Mouse (Mus musculus) kidney, adult 2 months (tissue): Measurements from ENCODE around the gene Nans. TPM values are rescaled to one million over a fixed set of nuclear protein-coding genes. Genes with fewer than 3 reads are reported as not detected.
A peak's percentile ranks its signal among the peaks of the same experiment; 100 is the strongest.

Experiments
- DNase-seq: peaks from one replicate; pipeline ENCODE4 v3.0.0; 2021
- H3K27ac ChIP-seq: fragments of 200-500 bp; 2 replicates; pipeline ENCODE4 v1.5.1; 2012; ENCODE audit warnings: low read depth, low read length, control low read depth, inconsistent platforms; ENCODE audit not compliant: insufficient read depth
- H3K27me3 ChIP-seq: fragments of 200-500 bp; replicated peaks from 2 replicates; pipeline ENCODE4 v1.6.1; 2012; ENCODE audit warnings: mild to moderate bottlenecking, moderate library complexity, low read length, inconsistent platforms; ENCODE audit not compliant: control insufficient read depth, insufficient read depth
- H3K36me3 ChIP-seq: fragments of 200-500 bp; 2 replicates; pipeline ENCODE4 v1.6.1; 2012; ENCODE audit warnings: mild to moderate bottlenecking, moderate library complexity, low read length, inconsistent platforms; ENCODE audit not compliant: control insufficient read depth, insufficient read depth
- H3K4me1 ChIP-seq: fragments of 200-500 bp; 2 replicates; pipeline ENCODE4 v1.6.1; 2011; ENCODE audit warnings: low read length; ENCODE audit not compliant: control insufficient read depth, insufficient read depth
- H3K4me3 ChIP-seq: fragments of 200-500 bp; 2 replicates; pipeline ENCODE4 v1.5.1; 2011; ENCODE audit warnings: mild to moderate bottlenecking, low read depth, low read length, control low read depth; ENCODE audit not compliant: insufficient read depth
- CTCF ChIP-seq: fragments of 200-500 bp; conservative IDR thresholded peaks from 2 replicates; pipeline ENCODE4 v1.5.1; 2011; ENCODE audit warnings: low read depth, mild to moderate bottlenecking, control low read depth, low read length, moderate library complexity, mixed read lengths; ENCODE audit not compliant: insufficient read depth, insufficient read length
- POLR2A ChIP-seq: fragments of 200-500 bp; IDR thresholded peaks from one replicate; pipeline ENCODE4 v1.6.1; 2011; ENCODE audit warnings: low read depth, low read length, control low read depth
- WGBS: fragments of 180-500 bp; shearing (Covaris S2); methylation state at CpG from one replicate; pipeline ENCODE4 v1.1.7; 2018; 5-methylcytosine and 5-hydroxymethylcytosine counted together
- polyA plus RNA-seq: library from polyadenylated mRNA; depleted of rRNA; stranded (reverse); fragments of >200 nt; gene quantifications from 2 replicates; pipeline ENCODE4 v1.2.3, GENCODE M21; 2012

Nans gene
- polyA plus RNA-seq, 1 experiment = 13.8 TPM

GRCm38 (mm10) chr4:46450519-46451131 lies 38.4 kb upstream of the Nans start, which contains the start of gene Anp32b:
Gene Anp32b, plus strand, starts transcription at chr4:46450902.
- TF ChIP-seq POLR2A (no peak), CTCF (peak; percentile 53)
- Histone ChIP-seq H3K4me3 (peak within 1 kb of the TSS; percentile 89), H3K27ac (peak within 1 kb of the TSS; percentile 87), H3K36me3 (no peaks in the 10 kb centered on the region), H3K27me3 (no peaks in the 10 kb centered on the region), H3K4me1 (peaks cover 7% of the 10 kb centered on the region; the same call in 1 of the 2 replicates)
- peak; percentile 94 for DNase-seq
- WGBS = 2% methylated on average over 57 of the region's 66 CpGs

DNA sequence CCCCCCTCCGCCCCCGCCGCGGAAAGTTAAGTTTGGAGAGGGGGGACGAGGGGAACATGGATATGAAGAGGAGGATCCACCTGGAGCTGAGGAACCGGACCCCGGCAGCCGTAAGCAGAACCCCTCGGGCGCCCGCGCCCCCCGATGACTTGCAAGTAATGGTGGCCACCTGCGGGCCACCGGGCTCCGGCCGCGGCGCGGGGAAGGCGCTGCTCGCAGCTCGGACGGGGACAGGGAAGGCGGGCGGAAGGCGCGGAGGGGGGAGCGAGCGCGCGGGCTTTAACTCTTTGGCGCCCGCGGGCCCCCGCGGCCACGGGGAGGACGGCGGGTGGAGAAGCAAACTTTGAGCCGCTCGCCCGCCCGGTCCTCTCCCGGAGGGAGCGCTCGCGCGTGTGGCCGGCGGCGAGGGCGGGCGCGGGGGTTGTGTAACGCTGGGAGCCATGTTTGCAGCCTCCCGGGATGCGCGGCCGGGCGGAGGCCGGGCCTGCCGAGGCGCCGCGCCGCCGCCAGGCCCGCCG lies 37.7 kb upstream of the Nans start:
- under 1% methylated on average over 68 of the region's 70 CpGs for WGBS

GRCm38 (mm10) chr4:46451758-46452480 lies 37.1 kb upstream of the Nans start:
- peak overlapping the region; percentile 89 for H3K4me3 ChIP-seq
- peak; percentile 83 for DNase-seq
- peaks cover 7% of the 10 kb centered on the region; the same call in 1 of the 2 replicates for H3K4me1 ChIP-seq
- no peaks in the 10 kb centered on the region for H3K27me3 ChIP-seq
- TF ChIP-seq CTCF (no peak), POLR2A (no peak)
- no peaks in the 10 kb centered on the region for H3K36me3 ChIP-seq
- WGBS = 3% methylated on average over 107 of the region's 111 CpGs
- peak overlapping the region; percentile 87 for H3K27ac ChIP-seq

More for the DNA sequence above, 37.7 kb upstream of the Nans start:
- Histone ChIP-seq H3K4me1 (peaks cover 7% of the 10 kb centered on the region; the same call in 1 of the 2 replicates), H3K27ac (peak overlapping the region; percentile 87), H3K27me3 (no peaks in the 10 kb centered on the region), H3K4me3 (peak overlapping the region; percentile 89), H3K36me3 (no peaks in the 10 kb centered on the region)
- TF ChIP-seq CTCF (no peak), POLR2A (no peak)
- peak; percentile 80 for DNase-seq

DNA sequence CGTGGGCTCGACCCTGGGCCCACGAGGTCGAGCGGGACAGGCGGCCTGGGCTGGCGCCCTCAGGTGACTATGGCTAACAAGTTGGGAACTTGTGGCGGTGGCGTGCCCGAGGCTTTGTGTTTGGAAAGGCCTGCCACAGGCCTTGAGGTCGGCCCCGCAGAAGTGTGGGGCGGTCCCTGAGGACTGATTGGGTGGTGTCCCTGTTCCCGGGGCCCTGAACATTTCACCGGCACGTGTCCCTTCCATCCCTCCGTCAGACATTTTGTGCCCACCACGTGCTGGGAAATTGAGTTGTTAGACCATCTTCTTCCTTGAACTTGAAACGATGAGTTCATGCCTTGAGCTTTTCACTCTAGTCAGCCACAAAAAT lies 36.6 kb upstream of the Nans start:
- no peaks in the 10 kb centered on the region for H3K36me3 ChIP-seq
- no peaks in the 10 kb centered on the region for H3K27me3 ChIP-seq
- H3K4me1 ChIP-seq = peaks cover 7% of the 10 kb centered on the region; the same call in 1 of the 2 replicates
- under 1% methylated on average over 19 of the region's 19 CpGs for WGBS
- TF ChIP-seq POLR2A (no peak), CTCF (no peak)
- DNase-seq = peak; percentile 58
- peak overlapping the region; percentile 87 for H3K27ac ChIP-seq
- peak overlapping the region; percentile 89 for H3K4me3 ChIP-seq

GRCm38 (mm10) chr4:46452855-46453719 lies 36.0 kb upstream of the Nans start:
- no peak overlapping the region for H3K4me3 ChIP-seq
- H3K36me3 ChIP-seq = no peaks in the 10 kb centered on the region
- WGBS = 56% methylated on average over 13 of the region's 13 CpGs
- H3K27ac ChIP-seq = no peak overlapping the region
- TF ChIP-seq CTCF = no peak
- TF ChIP-seq POLR2A = no peak
- peaks cover 7% of the 10 kb centered on the region; the same call in 1 of the 2 replicates for H3K4me1 ChIP-seq
- H3K27me3 ChIP-seq = no peaks in the 10 kb centered on the region
- peak; percentile 12 for DNase-seq

- DNase-seq = no peak
- H3K36me3 ChIP-seq = no peaks in the 10 kb centered on the region
- WGBS = 73% methylated on average over 5 of the region's 5 CpGs
- H3K4me3 ChIP-seq = no peak overlapping the region
- H3K4me1 ChIP-seq = peaks cover 7% of the 10 kb centered on the region; the same call in 1 of the 2 replicates
- TF ChIP-seq POLR2A (no peak), CTCF (no peak)
- no peaks in the 10 kb centered on the region for H3K27me3 ChIP-seq
- no peak overlapping the region for H3K27ac ChIP-seq
Measured at GRCm38 (mm10) chr4:46454097-46454864, 34.8 kb upstream of the Nans start.
